Mouse (Mus musculus): Measurements from ENCODE around the gene Ces1f. TPM values are rescaled to one million over a fixed set of nuclear protein-coding genes. Genes with fewer than 3 reads are reported as not detected.

Gene Ces1f
- polyA plus RNA-seq, 1 experiment = 1.8 TPM

DNA sequence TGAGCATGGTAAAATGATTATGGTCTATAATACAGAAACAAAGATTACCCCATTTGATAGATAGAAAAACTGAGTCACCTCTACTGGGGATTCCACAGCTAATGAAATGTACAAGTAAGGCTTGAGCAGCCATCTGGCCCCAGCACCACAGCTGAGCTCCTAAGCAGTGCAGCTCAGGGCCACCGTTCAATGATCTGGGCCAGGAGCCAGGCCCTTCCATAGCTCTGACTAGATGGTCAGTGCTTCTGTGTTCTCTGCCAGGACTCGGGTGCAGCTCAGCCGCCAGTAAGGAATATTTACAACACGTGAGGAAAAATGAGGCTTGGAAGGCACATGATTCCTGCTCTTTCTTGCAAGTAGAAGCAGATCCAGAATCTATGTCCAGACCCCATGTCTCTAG, 6.9 kb downstream of the Ces1f start:
- TF ChIP-seq CTCF (IDR thresholded peaks at IDR 0.05; ENCODE audit: control insufficient read depth, insufficient read depth, low read length) = no peak
- no peak for TF ChIP-seq POLR2A (IDR thresholded peaks at IDR 0.05; ENCODE audit: borderline replicate concordance, control insufficient read depth, low read depth, low read length)
- no peaks in the 10 kb centered on the region for H3K4me1 ChIP-seq (ENCODE audit: control insufficient read depth, insufficient read depth, low read length)
- H3K4me3 ChIP-seq (replicated peaks; ENCODE audit: control insufficient read depth, low read depth, low read length) = no peak overlapping the region
- H3K27ac ChIP-seq (ENCODE audit: control insufficient read depth, insufficient read depth, low read depth, low read length, poor library complexity) = no peak overlapping the region
- 85% methylated on average over 4 of the region's 4 CpGs for WGBS

DNA sequence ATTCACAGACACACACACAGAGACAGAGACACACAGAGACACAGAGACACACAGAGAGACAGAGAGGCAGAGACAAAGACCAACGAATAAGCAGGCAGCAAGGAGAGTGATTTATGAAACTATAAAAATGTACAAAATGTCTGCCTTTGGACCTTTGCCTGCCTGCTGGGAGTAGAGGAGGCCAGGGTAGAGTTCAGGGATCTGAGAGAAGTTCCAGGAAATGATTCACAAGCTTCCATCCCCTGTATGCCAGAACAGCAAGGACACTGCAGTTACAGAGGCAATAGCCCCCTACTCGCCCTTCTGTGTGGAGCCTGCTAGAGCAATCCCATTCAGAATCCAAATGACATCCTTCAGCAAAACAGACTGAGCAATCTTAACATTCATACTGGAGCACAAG, 18.1 kb downstream of the Ces1f start:
- TF ChIP-seq POLR2A (IDR thresholded peaks at IDR 0.05; ENCODE audit: borderline replicate concordance, control insufficient read depth, low read depth, low read length) (no peak), CTCF (IDR thresholded peaks at IDR 0.05; ENCODE audit: control insufficient read depth, insufficient read depth, low read length) (no peak)
- Histone ChIP-seq H3K4me1 (ENCODE audit: control insufficient read depth, insufficient read depth, low read length) (no peaks in the 10 kb centered on the region), H3K4me3 (replicated peaks; ENCODE audit: control insufficient read depth, low read depth, low read length) (no peak overlapping the region), H3K27ac (ENCODE audit: control insufficient read depth, insufficient read depth, low read depth, low read length, poor library complexity) (no peak overlapping the region)
- 48% methylated on average over 2 of the region's 2 CpGs for WGBS

DNA sequence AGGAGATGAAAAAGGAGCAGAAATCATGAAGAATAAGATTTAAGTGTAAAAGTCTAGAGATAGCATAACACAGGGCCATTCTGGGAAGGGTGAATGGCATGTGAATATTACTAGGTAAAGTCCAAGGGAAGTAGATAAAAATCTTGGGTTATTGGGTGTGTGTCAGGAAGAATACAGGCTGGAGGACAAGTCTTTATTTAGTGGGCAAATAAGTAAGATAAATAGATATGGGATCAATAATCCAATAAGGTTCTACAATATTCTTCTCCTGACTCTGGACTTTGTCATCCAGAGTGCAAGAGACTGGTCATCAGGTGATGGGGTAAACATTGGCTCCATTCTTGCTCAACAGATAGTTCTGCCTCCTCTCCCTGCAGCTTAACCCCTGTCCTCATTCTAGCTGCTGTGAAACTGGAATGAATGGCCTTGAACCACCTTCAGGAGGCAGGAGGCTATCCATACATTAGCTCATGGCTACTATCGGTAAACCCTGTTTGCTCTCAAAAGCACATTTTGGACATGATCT, 27.1 kb downstream of the Ces1f start:
- TF ChIP-seq CTCF (IDR thresholded peaks at IDR 0.05; ENCODE audit: control insufficient read depth, insufficient read depth, low read length) (no peak), POLR2A (IDR thresholded peaks at IDR 0.05; ENCODE audit: borderline replicate concordance, control insufficient read depth, low read depth, low read length) (no peak)
- H3K4me1 ChIP-seq (ENCODE audit: control insufficient read depth, insufficient read depth, low read length) = no peaks in the 10 kb centered on the region
- H3K27ac ChIP-seq (ENCODE audit: control insufficient read depth, insufficient read depth, low read depth, low read length, poor library complexity) = no peak overlapping the region
- 85% methylated on average over 1 of the region's 1 CpGs for WGBS
- no peak overlapping the region for H3K4me3 ChIP-seq (replicated peaks; ENCODE audit: control insufficient read depth, low read depth, low read length)

DNA sequence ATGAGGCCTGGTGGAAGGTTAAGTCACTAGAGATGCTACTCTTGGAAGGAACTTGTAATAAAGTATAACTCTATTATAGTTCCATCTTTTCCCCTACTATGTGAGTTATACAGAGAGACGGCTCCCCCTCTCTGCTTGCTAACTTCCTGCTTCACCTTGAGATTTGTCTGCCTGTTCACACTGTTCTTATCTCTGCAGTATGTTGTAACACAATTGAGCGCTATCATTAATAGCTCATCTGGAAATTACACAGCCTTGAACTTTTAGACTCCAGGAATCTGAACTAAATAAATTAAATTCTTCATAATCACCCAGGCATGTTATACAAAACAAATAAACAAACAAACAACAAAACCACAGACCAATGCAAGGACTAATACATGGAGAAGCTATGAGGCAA, 33.5 kb downstream of the Ces1f start:
- Histone ChIP-seq H3K27ac (ENCODE audit: control insufficient read depth, insufficient read depth, low read depth, low read length, poor library complexity) (no peak overlapping the region), H3K4me3 (replicated peaks; ENCODE audit: control insufficient read depth, low read depth, low read length) (no peak overlapping the region), H3K4me1 (ENCODE audit: control insufficient read depth, insufficient read depth, low read length) (no peaks in the 10 kb centered on the region; the same call in 1 of the 2 replicates)
- 77% methylated on average over 2 of the region's 2 CpGs for whole genome bisulfite sequencing
- TF ChIP-seq CTCF (IDR thresholded peaks at IDR 0.05; ENCODE audit: control insufficient read depth, insufficient read depth, low read length) = no peak
- TF ChIP-seq POLR2A (IDR thresholded peaks at IDR 0.05; ENCODE audit: borderline replicate concordance, control insufficient read depth, low read depth, low read length) = no peak

DNA sequence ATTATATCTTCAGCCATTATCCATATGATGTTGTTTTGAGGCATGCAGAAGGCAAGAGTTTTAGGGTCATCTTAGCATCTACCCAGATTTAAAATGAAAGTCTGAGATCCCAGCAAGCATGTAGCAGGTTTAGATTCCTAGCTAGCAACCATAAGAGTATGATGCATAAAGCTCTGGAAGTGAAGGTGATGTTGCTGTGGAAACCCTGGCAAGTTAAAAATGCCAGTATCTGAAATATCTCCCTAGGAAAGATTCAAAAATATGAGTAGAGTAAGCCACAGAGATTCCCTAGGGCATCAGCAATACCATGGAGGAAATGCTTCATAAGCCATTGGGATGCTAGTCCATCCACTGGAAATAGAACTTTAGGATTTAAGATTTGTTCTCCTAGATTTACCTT, 39.7 kb downstream of the Ces1f start:
- H3K27ac ChIP-seq (ENCODE audit: control insufficient read depth, insufficient read depth, low read depth, low read length, poor library complexity) = no peak overlapping the region
- H3K4me1 ChIP-seq (ENCODE audit: control insufficient read depth, insufficient read depth, low read length) = no peaks in the 10 kb centered on the region; the same call in 1 of the 2 replicates
- no peak overlapping the region for H3K4me3 ChIP-seq (replicated peaks; ENCODE audit: control insufficient read depth, low read depth, low read length)
- TF ChIP-seq CTCF (IDR thresholded peaks at IDR 0.05; ENCODE audit: control insufficient read depth, insufficient read depth, low read length) (no peak), POLR2A (IDR thresholded peaks at IDR 0.05; ENCODE audit: borderline replicate concordance, control insufficient read depth, low read depth, low read length) (no peak)

DNA sequence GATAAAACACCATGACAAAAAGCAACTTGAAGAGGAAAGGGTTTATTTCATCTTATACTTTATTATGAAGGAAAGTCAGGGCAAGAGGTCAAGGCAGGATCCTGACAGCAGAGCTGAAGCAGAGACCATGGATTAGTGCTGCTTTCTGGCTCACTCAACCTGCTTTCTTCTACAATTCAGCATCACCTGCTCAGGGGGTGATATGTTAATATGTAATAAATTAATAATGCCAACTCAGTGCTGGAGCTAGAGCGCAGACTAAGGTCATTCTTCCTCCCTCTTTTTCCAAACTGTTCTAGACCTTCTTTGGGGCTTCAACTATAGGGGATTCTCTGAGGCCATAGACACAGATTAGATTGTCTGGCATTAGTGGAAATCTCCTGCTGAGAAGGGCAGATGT, 43.9 kb downstream of the Ces1f start:
- no peak for TF ChIP-seq CTCF (IDR thresholded peaks at IDR 0.05; ENCODE audit: control insufficient read depth, insufficient read depth, low read length)
- WGBS = 86% methylated on average over 1 of the region's 1 CpGs
- Histone ChIP-seq H3K4me1 (ENCODE audit: control insufficient read depth, insufficient read depth, low read length) (no peaks in the 10 kb centered on the region), H3K27ac (ENCODE audit: control insufficient read depth, insufficient read depth, low read depth, low read length, poor library complexity) (no peak overlapping the region), H3K4me3 (replicated peaks; ENCODE audit: control insufficient read depth, low read depth, low read length) (no peak overlapping the region)

DNA sequence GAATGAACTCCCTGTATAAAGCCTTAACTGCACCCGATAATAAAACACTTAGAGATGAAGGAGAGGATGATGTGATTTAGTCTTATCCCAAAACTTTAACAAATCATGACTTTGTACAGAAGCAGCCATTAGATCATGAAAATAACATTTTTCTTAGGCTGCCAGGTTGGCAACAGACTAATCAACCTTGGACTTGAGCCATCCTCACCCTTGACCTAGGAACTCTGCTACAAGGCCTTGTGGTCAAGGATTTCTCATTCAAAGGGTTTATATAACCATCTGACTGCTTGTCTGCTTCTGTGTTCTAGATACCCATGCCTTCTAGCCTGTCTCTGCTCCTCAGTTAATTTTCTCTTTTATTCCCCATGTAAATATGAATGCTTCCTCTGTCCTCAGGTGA, 44.8 kb downstream of the Ces1f start:
- no peak overlapping the region for H3K27ac ChIP-seq (ENCODE audit: control insufficient read depth, insufficient read depth, low read depth, low read length, poor library complexity)
- 62% methylated on average over 1 of the region's 1 CpGs for WGBS

DNA sequence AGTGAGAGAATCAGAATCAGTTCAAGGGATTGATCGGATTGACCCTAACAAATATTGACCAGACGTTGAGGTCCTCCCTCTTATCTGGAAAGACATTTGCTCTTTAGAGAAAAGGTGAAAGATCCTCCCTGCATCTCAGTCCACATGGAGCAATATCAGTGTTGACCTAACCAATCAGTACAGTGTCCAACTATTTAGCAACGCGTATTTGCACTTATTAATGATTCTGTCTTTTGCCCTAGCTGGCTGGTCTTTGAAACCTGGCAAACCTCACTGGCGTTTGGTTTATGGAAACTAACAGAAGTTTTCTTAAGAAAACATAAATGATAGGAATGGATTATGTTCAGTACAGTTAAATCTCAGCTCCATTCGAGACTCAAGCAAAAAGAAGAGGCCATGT, 45.5 kb downstream of the Ces1f start:
- Histone ChIP-seq H3K4me3 (replicated peaks; ENCODE audit: control insufficient read depth, low read depth, low read length) (no peak overlapping the region), H3K4me1 (ENCODE audit: control insufficient read depth, insufficient read depth, low read length) (no peaks in the 10 kb centered on the region), H3K27ac (ENCODE audit: control insufficient read depth, insufficient read depth, low read depth, low read length, poor library complexity) (no peak overlapping the region)
- WGBS = 74% methylated on average over 6 of the region's 6 CpGs
- no peak for TF ChIP-seq POLR2A (IDR thresholded peaks at IDR 0.05; ENCODE audit: borderline replicate concordance, control insufficient read depth, low read depth, low read length)
- no peak for TF ChIP-seq CTCF (IDR thresholded peaks at IDR 0.05; ENCODE audit: control insufficient read depth, insufficient read depth, low read length)

More for the DNA sequence above, 44.8 kb downstream of the Ces1f start:
- TF ChIP-seq POLR2A (IDR thresholded peaks at IDR 0.05; ENCODE audit: borderline replicate concordance, control insufficient read depth, low read depth, low read length) (no peak), CTCF (IDR thresholded peaks at IDR 0.05; ENCODE audit: control insufficient read depth, insufficient read depth, low read length) (no peak)
- no peaks in the 10 kb centered on the region for H3K4me1 ChIP-seq (ENCODE audit: control insufficient read depth, insufficient read depth, low read length)
- H3K4me3 ChIP-seq (replicated peaks; ENCODE audit: control insufficient read depth, low read depth, low read length) = no peak overlapping the region

DNA sequence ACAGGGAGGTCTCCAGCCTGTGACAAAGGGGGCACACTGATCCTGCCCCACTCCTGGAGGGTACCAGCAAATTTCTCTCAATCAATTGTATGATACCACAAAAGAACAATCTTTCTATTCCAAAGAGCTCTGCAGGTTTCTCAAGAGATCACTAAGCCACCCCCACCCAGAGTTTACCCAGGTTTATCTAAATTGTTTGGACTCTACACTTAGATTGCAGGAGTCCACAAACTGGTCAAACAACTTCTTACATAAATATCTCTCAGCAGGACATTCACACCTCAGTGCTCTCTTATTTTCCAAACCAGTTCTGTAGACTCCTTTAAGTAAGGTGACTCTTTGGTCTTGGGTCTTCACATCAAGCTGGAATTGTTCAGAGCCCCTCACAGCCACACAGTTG, 50.1 kb downstream of the Ces1f start, which contains the start of gene Ces1e:
TSS of gene Ces1e (minus strand) at position 174 of the 400 bp plus-strand sequence.
- Histone ChIP-seq H3K27ac (ENCODE audit: control insufficient read depth, insufficient read depth, low read depth, low read length, poor library complexity) (no peak within 1 kb of the TSS), H3K4me1 (ENCODE audit: control insufficient read depth, insufficient read depth, low read length) (no peaks in the 10 kb centered on the region), H3K4me3 (replicated peaks; ENCODE audit: control insufficient read depth, low read depth, low read length) (no peak within 1 kb of the TSS)
- TF ChIP-seq POLR2A (IDR thresholded peaks at IDR 0.05; ENCODE audit: borderline replicate concordance, control insufficient read depth, low read depth, low read length) (no peak), CTCF (IDR thresholded peaks at IDR 0.05; ENCODE audit: control insufficient read depth, insufficient read depth, low read length) (no peak)

Data from bone marrow, adult 2 months (tissue).